Mouse (Mus musculus) cerebellum, adult 18-20 months (tissue): ENCODE measurements around the gene Dsn1.

Experiments
- DNase-seq, 2 experiments: peaks; one replicate each; pipeline ENCODE4 v3.0.0; 2021

Gene Dsn1

DNA sequence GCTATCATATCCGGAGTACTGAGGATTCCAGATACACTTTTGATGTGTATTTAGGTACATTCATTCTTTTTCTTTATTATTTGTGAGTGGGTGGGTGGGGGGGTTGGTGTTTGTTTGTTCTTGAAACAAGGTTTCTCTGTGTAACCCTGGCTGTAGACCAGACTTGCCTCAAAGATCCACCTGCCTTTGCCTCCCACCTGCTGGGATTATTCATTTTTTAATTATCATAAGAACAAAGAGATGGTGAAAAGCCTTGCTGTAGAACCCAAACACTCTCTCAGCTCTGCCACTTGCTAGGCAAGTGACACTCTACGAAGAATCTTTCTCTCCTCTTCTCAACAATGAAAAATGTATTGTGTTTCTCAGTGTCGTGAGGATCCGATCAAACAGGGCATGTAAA is 12.3 kb upstream of the Dsn1 start:
- no peak for DNase-seq

DNA sequence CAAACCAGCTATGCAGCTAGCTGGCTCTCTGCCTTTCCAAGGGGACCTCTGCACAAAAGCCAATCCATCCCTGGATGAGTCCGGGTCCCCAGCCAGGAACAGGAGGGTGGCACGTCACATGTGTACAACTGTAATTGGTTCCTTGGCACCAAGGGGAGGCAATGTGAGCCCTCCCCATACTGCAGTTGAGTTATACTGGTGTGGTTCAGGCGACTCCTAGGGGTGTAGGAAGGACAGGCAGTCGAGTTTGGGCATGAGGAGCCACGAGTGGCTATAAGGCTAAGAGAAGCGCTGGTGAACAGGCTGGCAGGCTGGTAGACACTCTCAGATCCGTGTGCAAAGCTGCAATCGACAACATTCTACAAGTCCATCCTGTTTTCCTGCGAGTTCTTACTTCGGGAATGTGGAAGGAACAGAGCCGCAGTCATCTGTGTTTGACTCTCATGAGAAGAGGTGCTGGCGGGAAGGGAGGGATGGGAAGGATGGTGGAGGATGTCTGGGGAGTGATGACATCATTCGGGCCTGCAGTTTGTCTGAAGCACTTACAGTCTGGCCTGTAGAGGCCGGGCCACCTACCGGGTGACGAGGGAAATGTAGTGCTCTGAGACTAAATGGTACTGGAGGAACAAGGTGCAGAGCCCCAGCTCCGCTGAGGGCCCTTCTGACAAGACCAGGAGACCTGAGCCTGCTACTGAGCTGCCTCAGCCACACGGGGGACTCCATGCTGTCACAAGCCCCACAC is 9.7 kb upstream of the Dsn1 start:
- peak in 1 of 2 experiments; percentile 48 for DNase-seq

DNA sequence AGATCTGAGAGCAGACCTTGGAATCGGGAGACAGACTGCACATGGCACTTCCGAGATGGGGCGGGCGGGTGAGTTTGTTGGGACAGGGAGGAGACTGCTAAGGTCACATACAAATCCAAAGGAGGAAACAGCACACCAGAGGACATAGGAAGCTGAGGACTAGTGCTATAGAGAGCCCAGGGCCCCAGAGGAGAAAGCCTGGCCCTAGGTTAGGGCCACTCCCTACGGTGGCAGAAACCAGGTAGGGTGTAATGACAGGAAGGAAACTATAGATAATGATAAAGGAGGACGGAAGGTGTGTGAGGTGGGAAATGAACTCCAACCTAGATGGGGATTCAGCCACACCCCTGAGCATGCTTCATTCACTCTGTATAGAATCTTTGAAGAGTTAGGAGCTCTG is 5.4 kb upstream of the Dsn1 start:
- no peak for DNase-seq

DNA sequence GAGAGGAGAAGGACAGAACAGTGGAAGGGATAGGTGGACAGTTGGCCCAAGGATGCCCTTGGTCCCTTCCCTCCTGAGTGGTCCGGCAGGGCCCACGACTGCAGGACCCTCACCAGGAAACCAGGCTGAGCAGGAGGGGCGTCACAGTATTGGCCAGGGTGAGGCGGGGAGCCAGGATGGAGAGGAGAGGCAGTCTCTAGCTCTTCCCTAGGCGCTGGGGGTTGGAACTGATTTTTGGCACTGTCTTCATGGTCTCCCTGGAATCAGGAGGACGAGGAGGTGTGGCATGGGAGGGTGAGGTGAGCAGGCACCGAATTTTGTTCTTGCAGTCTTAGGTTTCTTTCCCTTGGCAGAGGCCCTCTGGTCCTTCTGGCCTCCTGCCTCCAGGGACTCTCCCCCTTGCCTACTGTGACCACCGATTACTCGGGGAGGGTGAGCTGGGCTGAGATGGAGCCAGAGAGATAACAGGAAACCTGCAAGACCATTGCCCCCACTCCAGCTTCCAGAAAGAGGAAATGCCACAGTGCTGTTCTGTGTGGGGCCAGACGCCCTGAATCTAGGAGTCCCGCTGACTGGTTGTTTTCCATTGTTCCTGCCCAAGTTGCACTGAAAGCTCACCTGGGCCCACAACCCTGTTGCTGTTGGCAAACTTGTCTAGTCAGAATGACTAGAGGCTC is 3.8 kb upstream of the Dsn1 start:
- DNase-seq, result no peak

DNA sequence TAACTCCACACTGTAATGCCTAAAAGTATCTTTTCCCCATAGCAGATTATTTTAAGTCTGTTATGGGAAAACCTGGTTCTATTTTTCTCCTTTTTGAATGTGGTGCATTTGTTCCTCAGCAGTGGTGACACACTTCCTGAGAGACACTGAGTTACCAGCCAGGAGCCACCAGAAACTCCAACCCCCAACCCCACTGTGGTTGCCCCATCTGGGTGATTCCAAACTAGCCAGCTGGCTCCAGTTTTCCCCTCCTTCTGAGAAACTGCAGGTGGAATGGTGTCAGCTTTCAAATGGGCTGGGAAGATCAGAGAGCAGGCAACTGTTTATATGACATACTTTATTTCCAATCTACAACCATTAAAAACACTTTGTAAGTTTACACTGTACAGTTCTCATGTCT is 3.2 kb upstream of the Dsn1 start:
- no peak for DNase-seq

DNA sequence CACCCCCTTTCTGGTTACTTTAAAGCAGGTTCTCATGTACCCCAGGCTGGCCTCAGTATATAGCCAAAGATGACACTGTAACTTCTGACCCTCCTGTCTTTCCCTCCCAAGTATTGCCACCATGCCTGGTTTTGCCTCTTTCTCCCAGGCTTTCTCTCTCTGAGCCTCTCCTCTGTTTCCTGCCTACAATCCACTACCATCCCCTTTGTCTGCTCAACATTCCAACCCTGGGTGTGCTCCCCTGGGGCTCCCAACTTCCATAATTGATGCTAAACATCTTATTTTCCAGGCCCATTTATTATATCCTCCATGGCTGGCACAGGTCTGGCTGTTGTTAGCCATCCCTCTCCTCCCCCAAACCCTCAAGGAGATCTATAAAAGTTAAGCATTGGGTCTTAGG is 1.6 kb upstream of the Dsn1 start:
- no peak for DNase-seq

DNA sequence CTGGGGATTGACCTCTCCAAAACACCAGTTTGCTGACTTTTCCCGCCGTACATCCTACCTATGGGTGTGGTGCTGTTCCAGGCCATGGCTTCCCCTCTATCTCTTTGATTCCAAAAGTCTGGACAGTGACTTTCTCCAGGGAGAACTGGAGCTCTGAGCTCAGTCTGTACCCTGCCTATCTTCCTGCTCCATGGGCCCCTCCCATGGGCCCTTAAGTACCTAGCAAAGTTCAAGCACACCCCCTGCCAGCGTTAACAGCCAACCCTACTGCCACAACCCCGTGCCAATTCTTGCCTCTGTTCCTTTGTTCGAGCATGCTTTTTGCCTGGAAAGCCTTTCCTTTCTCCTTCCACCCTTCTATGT is 261 bp upstream of the Dsn1 start:
- no peak for DNase-seq

DNA sequence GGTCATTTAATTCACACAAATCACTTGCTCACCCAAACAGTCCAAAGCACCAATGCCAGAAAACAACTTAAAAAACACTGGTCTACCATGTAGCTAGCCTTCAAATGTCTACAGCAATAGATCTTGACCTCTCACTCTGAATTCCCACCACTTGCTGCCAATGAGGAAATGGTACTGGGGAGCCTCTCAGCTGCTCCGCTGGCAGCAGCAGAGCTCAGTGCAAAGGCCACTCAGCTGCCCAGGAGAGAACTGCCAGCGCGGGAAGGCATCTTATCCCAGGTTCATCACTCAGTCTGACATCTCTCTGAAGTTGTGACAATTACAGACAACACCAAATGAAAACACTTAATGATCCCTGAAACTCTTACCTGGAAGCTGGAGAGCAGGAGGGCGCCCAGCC is 4.6 kb downstream of the Dsn1 start:
- no peak for DNase-seq

DNA sequence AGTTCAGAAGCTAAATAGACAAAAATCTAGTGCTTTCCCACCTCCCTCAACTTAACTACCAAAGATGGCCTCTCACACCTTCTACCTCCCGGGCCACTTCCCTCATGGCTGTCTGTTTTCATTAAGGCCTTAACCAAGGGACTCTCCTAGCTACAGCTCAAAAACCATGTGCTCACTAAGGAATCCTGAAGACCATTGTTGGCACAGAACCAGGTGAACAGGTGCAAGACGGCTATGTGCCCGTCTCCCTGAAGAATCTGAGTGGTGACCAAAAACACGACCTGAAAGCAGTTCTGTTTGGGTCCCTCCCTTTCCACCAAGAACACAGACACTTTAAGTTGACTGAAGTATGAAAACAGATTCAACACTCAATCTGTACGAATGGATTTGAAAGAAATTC is 8.7 kb downstream of the Dsn1 start:
- DNase-seq, result peak; percentile 62 to 71

DNA sequence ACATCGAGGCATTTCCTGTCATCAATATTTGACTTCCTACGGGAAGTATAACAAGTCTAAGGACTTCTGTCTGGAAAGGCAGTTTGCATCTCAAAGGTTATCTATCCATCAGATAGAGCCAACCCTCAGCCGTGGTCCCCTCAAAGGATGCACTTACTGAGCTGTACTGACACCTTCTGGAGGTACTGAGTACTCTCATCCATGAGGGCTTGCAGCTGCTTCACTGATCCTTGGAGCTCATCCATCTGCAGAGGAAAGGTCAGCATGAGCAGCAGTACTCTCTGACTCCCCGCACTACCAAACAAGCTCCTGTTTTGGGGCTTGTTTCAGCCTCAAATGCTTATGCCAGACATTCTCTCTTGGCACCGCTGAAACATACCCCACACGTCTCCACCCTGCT is 10.4 kb downstream of the Dsn1 start:
- peak; percentile 69 to 82 for DNase-seq

DNA sequence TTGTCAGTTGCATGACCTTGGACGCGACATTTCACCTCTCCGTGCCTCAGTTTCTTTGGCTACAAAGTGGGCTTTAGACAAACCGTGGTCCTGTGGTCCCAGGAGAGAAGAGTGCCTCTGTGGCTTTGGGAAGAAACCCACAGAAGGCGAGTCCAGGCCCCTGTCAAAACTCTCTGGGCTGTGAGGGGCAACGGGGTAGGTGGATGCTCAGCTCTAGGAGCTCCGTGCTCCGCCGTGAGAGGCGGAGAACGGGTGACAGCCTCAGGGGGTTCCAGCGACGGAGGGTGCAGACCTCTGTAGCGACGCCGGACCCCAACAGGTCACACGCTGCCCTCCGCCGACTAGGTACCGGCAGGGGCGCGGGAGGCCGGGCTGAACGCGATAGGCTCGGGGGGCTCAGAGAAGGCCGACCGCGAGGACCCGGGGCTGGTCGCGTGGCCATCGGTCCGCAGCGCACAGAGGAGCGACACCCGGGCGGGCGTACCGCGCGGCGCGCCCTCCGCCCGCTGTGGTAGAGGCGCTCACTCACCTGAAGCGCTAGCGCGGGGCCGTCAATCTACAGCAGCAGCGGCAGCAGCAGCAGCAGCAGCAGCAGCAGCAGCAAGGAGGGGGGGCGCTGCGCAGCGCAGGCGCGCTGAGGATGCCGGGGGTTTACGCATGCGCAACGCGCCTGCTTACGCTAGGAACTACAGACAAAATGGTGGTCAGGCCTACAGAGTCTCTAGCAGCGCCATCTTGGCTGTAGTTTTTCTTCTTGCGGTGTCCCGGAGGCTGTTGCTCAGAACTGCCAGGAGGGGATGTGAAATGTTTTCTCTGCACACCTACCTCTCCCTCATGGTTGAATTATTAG is 15.3 kb downstream of the Dsn1 start, which contains the start of gene Ndrg3:
Ndrg3 (minus strand) TSS at position 587 of the 850 bp plus-strand sequence.
- peak; percentile 96 to 97 for DNase-seq

DNA sequence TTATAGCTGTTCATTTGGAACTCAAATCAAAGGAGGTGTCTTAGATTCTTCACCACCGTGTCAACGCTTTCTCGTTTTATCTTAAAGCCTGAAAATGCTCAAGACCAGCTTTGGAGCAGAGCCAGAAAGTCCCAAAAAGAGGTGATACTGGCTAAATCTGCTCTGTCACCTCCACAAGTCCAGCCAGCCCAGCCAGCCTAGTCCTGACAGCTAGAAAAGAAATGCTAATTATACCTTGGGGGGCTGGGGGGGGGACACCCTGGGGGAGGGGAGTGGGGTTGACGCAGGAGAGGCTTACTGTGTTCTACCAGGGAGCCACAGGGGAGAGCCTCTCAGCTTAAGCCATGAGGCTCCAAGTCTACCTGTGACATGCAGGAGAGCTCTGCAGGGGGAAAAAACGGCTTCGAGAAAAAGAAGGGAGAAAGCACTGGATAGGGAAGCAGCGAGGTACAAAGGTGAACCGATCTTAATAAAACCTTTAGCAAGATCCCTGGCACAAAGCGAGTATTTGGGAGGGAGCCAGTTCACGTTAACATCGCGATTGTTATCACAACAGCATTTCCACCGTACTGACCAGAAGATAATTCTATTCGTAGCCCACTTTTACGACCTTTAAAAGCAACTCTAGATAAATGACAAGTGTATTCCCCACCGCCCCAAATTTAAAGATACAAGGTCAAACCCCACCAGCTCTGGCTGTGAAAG is 16.1 kb downstream of the Dsn1 start:
- peak in 1 of 2 experiments; percentile 52 for DNase-seq

DNA sequence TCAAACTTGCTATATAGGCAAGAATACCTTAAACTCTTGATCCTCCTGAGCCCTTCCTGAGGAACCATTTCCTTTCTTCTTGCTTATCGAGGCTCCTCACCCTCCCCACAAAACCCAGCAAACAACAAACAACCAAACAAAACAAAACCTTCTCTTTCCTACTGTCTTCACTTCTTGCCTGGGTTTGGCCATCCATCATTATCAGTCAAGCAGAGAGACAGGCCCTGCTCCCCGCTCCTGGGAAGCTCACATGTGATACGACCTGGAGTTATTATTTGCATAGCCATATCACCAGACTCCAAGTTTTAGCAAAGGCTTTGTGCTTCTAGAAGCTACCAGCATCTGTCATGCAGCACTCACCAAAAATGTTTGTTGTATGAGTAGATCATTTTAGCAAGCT is 19.6 kb downstream of the Dsn1 start:
- no peak for DNase-seq

DNA sequence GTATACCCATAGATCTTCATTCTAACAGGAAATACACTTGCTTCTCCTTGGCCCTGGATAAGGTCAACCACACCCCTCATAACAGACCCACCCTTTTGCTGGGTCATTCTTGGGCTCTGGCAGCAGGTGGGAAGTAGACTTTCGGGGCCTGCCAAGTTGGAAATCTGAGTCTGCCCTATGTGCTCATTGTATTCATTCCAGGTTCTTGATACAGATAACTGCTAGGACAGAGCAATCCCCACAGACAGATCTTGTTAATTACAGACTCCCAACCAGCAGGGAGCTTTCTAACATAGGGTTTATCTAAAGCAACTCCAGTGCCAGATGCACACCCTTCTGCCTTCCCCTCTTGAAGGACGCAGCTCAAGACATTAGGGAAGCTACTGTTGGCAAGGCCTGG is 24.1 kb downstream of the Dsn1 start:
- peak; percentile 47 to 49 for DNase-seq

DNA sequence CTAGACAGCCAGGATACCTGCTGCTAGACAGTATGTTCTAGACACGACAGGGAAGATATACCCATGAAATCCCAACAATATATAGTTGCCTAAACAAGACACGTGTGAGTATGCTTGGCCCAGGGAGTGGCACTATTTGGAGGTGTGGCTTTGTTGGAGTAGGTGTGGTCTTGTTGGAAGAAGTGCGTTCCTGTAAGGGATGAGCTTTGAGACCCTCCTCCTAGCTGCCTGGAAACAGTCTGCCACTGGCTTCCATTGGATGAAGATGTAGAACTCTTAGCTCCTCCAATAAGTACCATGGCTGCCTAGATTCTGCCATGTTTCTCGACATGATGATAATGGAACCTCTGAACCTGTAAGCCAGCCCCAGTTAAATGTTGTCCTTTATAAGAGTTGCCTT is 25.7 kb downstream of the Dsn1 start:
- no peak for DNase-seq

DNA sequence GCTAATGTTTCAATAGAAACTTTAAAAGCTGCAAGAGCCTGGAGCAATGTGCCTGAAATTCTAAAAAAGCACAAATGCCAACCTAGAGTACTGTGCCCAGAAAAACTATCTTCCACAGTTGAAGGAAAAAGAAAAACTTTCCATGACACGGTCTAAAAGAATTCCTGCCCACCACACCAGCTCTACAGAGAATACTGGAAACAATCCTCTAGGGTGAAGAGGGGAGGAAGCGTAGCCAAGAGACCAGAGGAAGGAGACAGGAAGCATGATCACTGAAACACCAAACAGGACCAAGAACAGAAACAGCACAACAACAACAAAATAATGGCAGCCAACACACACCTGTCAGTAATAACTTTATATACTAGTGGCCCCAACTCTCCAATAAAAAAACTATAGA is 26.9 kb downstream of the Dsn1 start:
- no peak for DNase-seq

DNA sequence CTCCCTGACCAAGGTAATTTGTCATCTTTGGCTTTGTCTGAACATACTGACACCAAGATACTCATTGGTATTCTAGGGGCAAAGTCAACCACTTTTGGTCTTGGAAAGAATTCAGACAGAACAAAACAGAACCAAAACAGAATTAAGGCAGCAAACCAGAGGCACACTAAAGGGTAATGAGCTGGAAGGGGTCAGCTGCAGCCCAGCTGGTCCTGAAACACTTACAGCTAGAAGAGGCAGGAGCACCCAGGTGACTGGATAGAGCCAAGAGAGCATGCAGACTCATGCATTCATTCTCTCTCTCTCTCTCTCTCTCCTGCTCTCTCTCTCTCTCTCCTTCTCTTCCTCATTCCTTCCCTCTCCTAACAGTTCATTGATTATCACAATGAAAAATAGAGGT is 30.2 kb downstream of the Dsn1 start:
- no peak for DNase-seq

DNA sequence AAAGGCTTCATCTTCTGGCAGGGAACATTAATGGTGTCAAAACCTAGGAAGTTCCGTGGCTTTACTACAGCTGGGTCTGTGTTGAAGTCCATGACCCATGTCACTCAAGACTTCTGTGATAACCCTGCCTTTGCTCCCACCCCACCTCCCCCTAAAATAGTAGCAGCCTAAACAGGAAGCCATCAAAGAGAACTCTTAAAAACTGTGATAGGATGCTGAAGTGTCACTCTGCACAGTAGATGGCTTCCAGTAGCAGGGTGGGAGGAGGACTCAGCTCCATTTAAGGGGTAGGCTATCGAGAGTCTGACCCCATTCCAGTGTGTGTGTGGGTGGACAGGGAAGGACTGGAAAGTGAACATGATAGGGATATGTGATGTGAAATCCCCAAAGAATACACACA is 32.0 kb downstream of the Dsn1 start:
- no peak for DNase-seq

DNA sequence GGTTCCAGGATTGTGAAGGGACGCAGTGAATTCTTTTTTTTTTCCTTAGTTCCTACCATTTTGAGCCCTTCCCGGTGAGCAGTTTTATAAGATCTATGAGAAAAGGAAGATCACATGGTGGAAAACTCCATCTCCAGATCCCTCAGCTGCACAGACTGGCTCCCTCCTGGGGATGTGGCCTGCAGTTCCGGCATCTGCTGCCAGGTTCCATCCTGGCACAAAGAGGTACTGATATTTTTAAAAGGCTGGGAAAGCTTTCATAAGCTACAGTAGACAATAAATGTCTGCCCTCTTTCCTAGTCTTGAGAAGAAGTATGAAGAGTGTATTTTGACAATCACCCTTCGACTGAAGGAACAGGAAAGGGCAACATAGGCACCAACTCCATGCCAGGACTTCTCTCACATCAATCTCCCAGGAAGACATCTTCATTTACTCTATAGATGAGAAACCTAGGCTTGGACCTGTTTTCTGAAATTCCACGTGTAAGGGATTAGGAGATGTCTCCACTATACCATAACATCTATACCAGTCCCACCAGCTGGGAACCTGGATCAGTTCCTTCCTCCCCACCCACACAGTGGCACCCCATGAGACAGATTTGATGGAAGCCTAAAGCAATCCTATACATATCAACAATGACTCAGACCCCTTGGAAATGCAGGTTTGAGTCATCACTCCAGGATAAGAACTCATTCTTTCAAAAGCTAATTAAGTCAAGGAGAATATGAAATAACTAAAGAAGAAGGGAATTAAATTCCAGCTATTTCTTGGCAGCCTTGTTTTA is 33.4 kb downstream of the Dsn1 start:
- DNase-seq, result peak; percentile 77 to 85

DNA sequence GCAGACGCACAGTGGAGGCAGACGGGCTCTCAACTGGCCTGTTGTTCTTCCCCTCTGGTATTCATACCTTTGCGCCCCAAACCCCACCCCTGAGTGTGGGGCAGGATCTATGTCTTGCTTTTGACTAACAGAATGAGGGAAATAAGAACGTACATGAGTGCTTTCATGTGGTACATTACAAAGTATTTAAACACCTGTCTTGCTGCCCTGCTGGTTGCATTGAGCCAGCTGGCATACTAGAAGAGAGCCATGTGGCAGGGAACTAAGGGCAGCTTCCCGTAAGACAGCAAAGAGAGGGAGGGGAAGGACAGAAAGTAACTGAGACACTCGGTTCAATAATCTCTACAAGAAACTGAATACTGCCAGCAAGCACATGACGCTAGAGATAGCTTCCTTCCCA is 36.7 kb downstream of the Dsn1 start:
- DNase-seq, result peak; percentile 38 to 44

DNA sequence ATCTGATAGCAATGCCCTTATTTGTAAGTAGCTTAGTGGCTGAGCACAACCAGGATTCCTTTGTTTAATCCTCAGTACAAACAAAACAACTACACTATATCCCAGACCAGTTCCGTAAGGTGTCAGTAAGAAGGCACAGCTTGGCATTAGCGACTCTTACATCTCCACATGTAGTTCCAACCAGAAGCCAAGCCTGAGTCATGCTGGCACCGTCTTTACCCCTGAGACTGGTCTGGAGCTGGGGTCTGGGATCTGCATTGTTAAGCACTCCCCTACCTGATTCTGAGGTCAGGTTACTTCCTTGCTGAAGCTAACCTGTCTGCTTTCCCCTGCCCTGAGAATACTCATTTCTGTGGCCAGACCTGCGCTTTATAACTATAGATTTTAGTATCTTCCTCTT is 38.5 kb downstream of the Dsn1 start:
- DNase-seq, result no peak

DNA sequence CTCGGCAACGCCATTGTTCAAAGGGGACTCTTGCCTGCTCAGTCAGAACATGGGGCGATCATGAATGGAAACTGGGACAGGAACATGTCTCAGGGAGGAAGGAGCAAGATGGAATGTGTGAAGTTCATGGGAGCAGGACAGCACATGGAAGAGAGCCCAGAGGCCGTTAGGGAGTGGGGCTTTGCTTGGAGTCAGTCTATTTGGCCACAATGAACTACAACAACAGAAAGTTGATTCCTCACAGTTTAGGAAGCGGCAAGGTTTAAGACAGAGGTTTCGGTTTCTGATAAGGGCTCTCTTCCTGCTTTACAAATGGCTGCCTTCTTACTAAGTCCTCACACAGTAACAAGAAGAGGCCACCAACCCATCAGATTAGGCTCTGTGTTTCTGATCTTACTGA is 39.6 kb downstream of the Dsn1 start:
- no peak for DNase-seq
